Mouse (Mus musculus) MN1 (cell line): ENCODE data around the gene Rap2b.

ENCODE experiments used
- DNase-seq: peaks from one replicate; pipeline ENCODE4 v3.0.0-alpha.2; 2016; ENCODE audit warnings: low spot score

The Rap2b gene

DNA sequence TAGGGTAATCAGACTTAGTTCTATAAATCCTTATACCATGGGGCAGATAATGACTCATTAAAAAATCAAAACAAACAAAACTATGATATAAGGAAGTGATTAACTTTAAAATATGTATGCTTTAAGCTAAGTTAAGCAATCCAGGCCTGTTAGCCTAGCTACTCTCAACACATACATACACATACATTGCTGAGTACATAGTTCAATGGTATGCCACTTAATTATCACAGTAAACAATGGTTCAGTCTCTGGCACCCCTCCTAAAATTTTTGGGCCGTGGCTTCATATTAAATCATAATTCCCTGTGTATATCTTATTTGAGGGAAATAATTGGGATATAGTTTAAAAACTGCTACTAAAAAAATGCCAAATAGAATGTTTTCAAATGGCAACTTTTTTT, at the start of gene Rap2b:
TSS of gene Rap2b (plus strand) at position 301 of the 400 bp plus-strand sequence.
- no peak for DNase-seq

DNA sequence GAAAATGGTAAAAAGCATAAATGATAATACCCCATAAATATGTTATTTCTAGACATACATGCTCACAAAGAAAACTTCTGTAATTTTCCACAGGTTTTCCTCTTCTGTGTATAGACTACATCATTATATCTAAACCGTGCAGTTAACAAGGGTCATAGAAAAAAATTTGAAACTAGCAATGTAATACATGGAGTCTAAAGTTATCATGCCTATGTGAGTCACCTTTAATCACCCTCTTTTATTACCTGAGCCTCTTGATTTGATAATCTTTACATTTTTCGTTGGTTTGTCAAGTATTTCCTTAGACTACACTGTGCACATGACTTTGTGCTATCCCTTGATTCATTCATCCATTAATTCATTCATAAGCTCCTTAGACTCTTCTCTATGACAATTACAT, 46.4 kb upstream of the Rap2b start:
- no peak for DNase-seq

DNA sequence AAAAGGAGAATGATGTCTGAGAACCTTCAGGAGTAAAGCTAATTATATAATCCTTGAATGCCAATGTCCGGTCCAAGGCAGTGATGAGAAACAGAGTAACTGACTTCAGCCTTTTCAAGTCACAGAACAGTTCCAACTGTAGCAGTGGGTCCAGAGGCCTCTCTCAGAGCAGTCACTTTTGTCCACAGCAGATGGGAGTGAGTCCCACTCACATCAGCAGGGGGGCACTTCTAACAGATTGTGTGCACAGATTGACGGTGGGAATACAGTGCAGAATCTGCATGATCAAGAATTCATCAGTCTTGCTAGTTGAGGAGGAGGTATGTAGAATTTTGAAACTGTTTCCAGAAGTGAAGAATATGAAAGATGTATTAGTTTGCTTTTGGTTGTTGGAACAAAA, 41.4 kb upstream of the Rap2b start:
- no peak for DNase-seq

DNA sequence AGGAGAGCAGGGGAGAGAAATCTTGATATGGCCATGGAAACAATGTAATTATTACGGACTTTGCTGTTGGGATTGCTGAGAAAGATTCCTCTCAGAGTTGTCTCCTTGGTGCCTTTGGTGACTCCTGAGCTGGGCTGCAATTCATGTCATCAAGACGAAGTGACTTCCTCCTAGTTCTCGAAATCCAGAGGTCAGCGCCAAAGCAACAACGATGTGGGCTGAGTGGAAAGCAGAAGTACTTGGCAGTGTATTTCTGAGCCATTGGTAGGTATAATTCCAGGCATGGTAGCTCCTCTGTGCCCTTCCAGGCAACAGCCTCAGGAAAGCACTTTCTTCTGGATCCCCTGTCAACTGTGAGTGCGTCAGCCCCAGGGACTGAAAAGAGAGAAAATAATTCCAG, 39.8 kb upstream of the Rap2b start:
- no peak for DNase-seq

DNA sequence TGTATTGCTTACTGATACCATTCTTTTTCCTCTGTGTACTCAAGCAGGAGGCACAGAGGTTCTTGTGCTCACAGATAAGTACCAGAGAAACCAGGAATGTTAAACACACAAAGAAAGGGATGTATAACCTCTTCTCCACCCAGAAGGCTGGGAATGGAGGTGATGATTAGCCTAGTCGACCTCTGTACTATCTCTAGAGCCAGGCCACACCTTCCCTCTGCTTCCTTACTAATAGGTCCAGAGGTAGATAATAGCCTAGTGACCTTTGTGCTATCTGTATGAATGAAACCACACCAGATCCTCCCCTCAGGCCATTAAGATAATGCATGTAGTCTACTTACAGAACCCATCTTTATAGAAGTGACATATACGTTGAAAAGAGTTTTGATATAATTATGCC, 25.2 kb upstream of the Rap2b start:
- DNase-seq, result no peak

DNA sequence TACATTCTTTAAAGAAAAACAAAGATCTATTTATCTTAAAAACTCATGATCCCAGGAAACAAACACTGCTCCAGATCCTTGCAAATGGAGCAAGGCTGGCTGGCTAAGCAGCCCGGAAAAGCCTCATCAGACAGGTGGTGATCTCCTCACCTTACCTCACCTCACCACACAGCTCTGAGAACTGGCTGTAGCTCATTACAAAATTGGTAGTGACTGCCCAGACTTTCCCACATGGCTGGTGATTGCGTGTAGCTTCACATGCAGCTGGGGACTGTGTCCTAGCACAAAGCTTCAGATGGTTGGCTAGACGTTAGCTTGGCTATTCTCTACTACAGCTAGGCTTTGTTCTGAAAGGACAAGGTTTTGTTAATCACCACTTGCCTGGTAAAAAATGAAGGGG, 24.2 kb upstream of the Rap2b start:
- no peak for DNase-seq

DNA sequence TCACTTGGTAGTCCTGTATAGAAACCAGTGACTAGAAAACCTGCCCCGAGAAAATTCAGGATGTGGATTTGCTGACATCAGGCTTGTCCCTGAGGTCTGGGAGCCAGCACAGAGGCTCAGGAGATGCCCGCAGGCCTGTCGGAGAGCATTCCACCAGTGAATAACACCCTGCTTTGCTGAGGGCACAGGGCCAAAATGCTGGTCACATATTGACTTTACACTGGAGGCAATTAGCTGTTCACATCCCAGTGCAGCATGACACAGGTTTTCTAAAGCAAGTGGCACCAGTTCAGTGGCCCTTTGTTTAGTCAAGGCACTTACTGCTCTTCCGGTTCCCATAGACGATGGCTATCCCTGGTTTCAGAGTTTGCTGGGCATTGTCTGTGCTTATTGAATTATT, 21.1 kb upstream of the Rap2b start:
- DNase-seq, result no peak

DNA sequence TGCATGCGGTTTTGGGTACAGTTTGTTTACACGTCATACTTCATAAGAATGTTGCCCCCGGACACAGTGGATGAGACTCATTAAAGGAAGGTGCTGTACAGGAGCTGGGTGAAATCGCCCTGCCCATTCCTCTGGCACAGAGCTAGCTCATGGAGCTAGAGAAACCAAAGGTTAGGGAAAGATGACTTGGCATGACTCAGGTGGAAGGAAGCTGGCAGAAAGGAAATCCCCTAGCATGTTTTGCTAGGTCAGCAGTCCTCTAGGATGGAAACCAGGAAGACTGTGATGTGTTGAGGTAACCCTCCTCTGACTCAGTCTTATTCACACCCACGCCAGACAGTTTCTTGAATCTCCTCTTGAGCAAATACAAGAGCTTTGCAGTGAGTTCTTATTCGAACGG, 17.4 kb upstream of the Rap2b start:
- DNase-seq, result no peak

DNA sequence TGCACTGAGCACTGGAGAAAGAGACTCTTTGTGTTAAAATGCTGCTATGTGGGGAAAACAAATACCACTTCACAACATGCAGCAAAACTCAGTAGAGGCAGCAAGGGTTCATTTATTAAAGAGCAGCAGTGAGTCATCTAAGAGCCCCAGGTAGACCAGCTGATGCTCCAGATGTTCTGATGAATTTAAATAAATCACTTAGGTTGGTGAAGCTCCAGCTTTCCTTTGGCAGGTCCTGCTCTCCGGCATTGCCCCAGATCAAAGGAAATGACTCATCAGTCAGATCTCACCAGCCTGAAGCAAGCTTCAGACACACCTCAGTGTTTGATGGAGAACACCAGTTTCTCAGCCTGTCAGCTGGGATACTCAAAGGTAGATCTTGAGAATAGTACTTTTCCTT, 15.8 kb upstream of the Rap2b start:
- DNase-seq, result no peak

DNA sequence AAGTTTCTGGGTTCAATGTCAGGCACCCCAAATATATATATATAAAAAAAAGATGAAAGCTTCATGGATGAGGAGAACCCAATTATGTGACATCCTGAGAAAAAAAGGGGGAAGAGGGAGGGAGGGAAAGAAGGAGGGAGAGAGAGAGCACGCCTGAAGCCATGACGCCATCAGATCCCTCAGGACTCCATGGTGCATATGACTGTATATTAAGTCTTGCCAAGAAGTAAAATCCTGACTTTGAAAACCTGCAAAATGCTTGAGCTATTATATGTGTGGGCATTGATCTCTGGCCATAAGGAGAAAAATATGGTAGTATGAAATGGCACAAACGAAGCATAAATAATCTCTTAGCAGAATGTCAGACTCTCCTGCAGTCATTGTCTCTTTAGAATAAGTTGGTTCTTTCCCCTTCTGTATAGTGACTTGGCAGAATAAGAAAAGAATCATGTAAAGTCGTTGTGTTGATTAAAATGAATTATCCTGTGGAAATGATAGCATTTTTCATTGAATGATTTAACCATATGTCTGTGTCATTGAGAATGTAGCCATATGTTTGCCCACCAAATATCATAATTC, 13.3 kb upstream of the Rap2b start:
- DNase-seq, result no peak

DNA sequence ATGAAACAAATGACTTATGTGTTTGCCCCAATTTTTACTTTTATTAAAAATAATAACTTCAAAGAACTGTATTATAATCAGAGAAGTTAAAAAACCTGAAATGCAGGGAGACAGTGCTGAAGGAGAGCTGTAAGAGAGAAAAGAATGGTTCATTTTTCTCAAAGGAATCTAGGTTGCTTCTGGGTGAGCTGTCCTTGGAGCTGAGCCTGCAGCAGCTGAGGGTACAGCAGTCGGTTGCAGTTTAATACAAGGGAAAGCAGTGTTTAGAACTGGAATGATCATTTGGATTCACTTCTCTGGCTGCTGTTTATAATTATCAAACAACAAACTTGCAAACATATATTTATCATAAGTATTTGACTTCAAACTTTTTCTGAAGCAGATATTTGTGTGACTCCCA, 12.0 kb upstream of the Rap2b start:
- no peak for DNase-seq

DNA sequence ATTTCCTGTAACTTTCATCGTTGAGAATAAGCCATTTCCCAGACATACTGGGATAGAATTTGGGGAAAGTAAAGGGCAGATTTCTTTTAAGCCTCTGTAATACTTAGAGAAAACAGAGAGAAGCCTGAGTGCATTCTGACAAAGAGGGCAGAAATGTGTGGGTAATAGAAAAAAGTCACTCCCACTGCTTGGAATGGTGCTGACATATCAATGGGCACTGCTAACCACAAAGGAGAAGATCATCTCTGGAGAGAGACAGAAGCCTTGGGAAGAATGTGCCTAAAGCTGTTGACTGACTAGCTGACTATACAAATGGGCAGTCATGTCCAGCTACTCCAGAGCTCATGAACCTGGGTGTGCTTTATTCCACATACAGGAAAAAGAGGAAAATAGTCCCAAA, 6.0 kb upstream of the Rap2b start:
- no peak for DNase-seq

DNA sequence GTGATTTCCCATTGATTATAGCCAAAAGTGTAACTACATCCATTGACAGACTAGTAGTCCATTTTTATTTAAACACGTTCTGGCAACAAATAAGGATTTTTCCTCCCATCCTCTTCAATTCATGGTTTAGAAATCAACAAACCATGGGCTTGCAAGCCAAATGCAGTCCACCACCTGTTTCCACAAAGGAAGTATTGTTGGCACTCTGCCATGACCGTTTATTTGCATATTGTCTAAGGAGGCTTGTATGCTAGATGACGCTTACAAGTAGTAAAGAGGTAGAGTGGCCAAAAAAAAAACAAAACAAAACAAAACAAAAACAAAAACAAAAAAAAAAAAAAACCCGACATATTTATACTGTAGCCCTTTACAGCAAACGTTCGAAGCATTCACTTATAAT, 3.3 kb upstream of the Rap2b start:
- no peak for DNase-seq

DNA sequence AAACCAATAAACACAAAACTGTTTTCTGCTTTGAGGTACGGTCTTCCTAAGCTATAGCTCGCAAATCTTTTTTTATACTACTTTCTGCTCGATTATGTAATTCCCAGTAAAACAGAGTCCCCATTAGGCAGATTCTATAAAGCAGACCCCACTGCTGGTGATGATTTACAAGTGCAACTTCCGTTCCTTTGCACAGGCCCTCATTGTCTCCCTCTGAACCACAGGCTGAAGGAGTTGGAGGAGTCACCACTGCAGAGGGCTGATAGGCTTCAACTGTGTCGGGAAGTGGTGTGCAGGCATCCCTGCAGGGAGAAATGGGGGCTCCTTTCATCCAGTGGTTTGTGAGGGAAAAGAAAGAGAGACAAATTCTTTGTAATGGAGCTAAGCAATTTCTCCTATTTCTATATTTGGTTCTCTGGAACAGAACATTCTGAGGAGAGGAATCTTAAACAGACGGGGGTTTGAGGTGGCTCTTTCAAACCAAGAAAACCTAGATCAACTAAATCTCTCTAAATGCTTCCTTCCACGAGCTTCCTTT, 2.6 kb upstream of the Rap2b start:
- no peak for DNase-seq

DNA sequence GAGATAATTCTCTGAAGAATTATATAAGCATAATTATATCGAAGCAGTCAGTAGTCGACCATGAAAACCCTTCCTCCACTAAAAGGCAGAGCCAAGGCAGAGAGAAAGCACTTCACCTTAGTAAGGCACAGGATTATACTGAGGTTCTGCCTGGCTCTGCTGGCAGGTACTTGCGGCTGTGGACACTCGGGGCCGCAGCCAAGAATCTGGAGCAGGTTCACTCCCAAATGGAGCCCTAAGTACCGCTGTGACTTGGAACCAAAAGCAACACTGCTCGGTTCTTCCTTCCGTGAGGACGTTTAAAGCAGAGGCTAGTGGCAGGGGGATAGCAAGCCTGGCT, 1.4 kb downstream of the Rap2b start:
- no peak for DNase-seq

DNA sequence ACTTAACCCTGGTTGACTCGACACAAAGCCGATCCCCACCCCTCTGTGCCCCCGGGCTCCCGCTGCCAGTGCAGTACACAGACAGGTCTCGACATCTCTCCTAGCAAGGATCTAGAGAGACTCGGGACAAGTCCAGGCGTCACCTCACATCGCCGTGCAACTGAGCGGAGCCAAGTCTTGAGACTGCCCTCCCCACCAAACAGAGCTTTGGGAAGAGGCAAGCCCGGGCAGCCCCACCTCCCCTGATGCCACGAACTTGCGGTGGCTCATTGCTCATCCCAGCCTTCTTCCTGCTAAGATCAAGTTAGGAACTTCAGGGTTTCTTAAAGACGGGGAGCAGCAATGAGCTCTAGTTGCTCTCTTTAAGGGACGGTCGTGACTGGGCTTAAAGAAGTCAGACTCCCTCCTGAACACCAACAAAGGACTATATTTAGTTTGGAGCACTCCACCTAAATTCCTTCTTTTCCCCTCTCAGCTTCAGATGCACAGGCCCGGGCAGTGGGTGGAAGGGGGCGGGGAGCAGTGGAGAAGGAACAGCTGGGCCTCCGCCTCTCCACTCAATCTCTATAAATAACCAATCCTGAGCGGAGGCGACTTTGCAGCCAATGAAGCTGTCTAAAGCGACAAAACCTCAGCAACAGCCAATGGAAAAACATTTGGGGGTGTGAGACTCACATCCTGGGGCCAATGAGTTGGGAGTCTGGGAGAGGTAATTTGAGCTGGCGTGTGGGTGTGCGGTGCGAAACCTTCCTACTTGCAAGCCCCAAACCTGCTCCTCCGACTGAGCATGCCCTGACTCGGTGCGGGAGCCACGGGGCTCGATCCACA, 1.9 kb downstream of the Rap2b start:
- DNase-seq, result no peak

DNA sequence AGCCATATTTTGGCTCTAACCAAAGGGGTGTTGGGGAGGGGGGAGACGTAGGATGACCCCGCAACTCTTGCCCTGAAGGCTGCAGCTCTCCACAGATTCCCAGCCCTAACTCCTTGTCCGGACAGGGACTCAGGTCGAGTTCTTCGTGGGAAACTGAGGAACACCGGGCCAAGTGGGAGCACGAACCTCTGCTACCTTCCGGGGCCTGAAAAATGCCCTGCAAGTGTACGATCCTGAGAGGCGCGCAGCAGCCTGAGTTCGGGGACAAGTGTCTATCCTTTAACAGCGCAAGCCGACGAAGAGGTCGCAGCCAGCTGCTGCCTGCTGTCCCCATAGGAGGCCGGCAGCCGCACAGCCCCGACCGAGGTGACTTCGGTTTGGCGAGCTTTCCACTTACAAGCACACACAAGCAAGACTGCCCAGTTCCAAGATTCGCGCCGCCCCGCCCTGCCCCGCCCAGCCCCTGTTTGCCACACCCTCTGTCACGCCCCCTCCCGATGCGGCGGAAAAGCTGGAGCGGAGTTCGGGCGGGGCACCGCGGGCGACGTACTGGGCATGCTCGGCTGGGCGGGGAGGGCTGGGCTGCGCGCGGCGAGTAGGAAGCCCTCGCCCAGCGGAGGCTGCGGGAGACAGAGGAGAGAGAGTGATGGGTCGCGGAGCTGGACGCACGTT, 2.7 kb downstream of the Rap2b start:
- no peak for DNase-seq

DNA sequence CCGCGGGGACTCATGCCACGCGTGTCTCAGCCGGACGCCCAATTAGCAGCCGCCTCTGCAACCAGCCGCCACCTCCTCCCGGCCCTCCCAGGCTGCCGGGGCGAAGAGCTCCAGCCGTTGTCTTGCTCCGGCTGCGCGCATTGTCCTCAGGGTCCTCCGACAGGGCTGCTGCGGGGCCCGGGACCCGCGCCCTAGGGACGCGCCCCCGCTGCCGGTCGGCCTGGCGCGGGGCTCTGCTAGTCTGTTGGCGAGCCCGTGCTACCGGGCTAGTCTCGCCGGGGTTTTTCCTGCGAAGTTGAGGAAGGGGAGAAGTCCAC, 3.2 kb downstream of the Rap2b start:
- DNase-seq, result no peak

DNA sequence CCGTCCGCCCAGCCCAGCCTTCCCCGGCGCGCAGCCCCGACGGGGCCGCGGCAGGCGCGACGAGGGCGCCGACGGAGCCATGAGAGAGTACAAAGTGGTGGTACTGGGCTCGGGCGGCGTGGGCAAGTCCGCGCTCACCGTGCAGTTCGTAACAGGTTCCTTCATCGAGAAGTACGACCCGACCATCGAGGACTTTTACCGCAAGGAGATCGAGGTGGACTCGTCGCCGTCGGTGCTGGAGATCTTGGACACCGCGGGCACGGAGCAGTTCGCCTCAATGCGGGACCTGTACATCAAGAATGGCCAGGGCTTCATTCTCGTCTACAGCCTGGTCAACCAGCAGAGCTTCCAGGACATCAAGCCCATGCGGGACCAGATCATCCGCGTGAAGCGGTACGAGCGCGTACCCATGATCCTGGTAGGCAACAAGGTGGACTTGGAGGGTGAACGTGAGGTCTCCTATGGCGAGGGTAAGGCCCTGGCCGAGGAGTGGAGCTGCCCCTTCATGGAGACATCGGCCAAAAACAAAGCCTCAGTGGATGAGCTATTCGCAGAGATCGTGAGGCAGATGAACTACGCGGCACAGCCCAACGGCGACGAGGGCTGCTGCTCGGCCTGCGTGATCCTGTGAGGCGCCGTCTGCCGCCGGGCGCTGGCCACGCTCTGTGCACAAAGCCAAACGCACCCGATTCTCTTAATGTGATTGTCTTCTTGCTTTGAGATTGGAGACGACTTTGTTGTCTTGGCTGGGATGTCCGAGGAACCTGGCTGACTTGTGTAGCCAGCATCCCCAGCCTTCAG, 3.7 kb downstream of the Rap2b start:
- no peak for DNase-seq

DNA sequence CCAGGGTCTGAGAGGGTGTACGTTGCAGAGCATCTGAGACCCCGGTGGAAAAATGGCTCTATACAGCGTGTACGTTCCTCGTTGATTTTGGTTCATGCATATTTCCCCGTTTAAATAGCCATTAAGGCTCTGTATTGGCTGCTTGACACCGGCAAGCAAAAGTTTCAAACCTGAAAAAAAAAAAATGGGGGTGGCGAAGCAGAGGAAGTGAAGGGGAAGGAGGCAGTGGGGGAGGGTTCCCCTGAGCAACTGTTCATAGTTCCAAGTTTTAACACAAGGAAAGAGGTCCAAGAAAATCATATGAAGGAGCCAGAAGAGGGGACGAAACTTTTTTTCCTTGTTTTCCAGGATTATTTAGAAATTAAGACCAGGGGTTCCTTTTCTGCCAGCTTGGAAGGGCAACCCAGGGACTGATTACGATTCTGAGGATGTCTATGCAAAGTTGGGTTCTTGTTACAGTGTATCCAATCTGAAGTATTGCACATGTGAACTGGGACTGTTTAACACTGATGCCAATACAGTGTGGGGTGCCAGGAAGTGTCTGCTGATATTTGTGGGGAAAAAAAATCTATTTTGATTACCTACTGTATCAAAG, 4.4 kb downstream of the Rap2b start, which contains the start of gene B430305J03Rik:
TSS of gene B430305J03Rik (minus strand) at position 173 of the 595 bp plus-strand sequence.
- DNase-seq, result no peak

DNA sequence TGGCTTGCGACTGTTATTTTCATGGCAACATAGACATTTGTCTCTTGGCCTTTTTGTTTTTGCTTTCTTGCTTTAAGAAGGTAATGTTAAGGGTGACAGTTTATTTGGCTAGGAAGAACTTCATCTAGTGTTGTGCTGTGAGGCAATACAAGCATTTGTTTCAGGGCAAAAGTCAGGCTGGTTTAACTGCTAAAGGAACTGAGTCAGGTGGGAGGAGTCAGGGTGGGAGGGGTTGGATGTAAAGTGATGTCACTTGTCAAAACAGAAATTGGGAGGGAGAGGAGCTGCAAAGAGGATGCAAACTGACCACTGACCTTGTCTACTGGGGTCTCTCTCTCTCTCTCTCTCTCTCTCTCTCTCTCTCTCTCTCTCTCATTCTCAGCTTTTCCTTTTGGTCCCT, 7.0 kb downstream of the Rap2b start:
- DNase-seq, result no peak

DNA sequence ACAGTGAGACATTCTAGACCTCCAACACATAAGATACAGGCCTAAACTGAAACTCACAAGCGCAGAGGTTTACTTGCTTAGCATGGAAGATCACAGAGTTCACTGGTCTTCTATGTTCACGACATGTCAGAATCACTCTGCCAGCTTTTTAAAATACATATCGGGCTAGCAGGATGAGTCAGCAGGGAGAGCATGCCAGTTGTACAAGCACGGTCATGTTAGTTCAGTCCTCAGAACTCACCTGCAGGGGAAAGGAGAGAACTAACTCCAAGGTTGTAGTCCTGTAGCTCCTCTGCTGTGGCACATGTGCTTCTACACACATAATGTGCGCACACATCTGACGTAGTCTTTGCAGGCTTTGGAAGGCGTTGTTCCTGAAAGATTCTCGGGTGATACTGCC, 14.6 kb downstream of the Rap2b start:
- DNase-seq, result no peak
